Mouse (Mus musculus): ENCODE data around the gene Dennd1a. TPM values are rescaled to one million over a fixed set of nuclear protein-coding genes. Genes with fewer than 3 reads are reported as not detected.

The Dennd1a gene
- polyA plus RNA-seq, 1 experiment from 2014 or later, result 3.8 TPM

GRCm38 (mm10) chr2:38157002-38157401 is 130.2 kb downstream of the Dennd1a start:
- Histone ChIP-seq H3K36me3 (replicated peaks; ENCODE audit: insufficient read depth, low read length) (no peaks in the 10 kb centered on the region), H3K27me3 (ENCODE audit: insufficient read depth, low read length) (no peaks in the 10 kb centered on the region), H3K4me2 (ENCODE audit: low read depth, low read length) (no peak overlapping the region), H3K9ac (replicated peaks) (no peak overlapping the region), H3K27ac (ENCODE audit: low read depth) (no peak overlapping the region), H3K4me1 (ENCODE audit: insufficient read depth) (peaks cover 7% of the 10 kb centered on the region), H3K9me3 (ENCODE audit: low read length) (no peaks in the 10 kb centered on the region), H3K4me3 (ENCODE audit: low read depth, low read length) (no peak overlapping the region)
- no peak for DNase-seq
- no peak for TF ChIP-seq CTCF (IDR thresholded peaks at IDR 0.05; ENCODE audit: low read depth)
- ATAC-seq, result no peak
- 70% methylated on average over 1 of the region's 1 CpGs for WGBS (ENCODE audit: insufficient replicate concordance)

DNA sequence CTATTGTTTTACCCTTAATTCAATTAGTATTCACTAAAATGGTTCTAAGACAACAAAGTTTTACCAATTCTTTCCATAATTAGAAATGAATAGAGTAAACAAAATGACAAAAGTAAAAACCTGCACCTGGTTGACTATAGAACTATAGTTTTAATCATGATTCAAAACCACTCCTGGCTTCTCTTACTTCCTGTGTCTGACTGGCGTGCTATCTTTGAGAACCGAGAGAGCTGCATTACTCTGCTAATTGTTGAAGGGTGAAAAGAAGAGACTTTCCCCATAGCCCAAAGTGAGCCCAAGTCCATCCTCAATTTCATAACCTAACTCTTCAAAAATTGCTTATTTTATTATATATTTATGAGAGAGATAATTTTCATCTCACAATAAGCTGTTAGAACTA is 131.2 kb downstream of the Dennd1a start:
- Histone ChIP-seq H3K4me2 (ENCODE audit: low read depth, low read length) (no peak overlapping the region), H3K27ac (ENCODE audit: low read depth) (no peak overlapping the region), H3K4me3 (ENCODE audit: low read depth, low read length) (no peak overlapping the region), H3K27me3 (ENCODE audit: insufficient read depth, low read length) (no peaks in the 10 kb centered on the region), H3K4me1 (ENCODE audit: insufficient read depth) (no peaks in the 10 kb centered on the region), H3K9me3 (ENCODE audit: low read length) (no peaks in the 10 kb centered on the region), H3K9ac (replicated peaks) (no peak overlapping the region), H3K36me3 (replicated peaks; ENCODE audit: insufficient read depth, low read length) (no peaks in the 10 kb centered on the region)
- DNase-seq (no peak), ATAC-seq (no peak)
- 33% methylated on average over 2 of the region's 2 CpGs for WGBS (ENCODE audit: insufficient replicate concordance)
- TF ChIP-seq CTCF (IDR thresholded peaks at IDR 0.05; ENCODE audit: low read depth) (no peak), EP300 (IDR thresholded peaks at IDR 0.05; ENCODE audit: low read depth) (no peak)

DNA sequence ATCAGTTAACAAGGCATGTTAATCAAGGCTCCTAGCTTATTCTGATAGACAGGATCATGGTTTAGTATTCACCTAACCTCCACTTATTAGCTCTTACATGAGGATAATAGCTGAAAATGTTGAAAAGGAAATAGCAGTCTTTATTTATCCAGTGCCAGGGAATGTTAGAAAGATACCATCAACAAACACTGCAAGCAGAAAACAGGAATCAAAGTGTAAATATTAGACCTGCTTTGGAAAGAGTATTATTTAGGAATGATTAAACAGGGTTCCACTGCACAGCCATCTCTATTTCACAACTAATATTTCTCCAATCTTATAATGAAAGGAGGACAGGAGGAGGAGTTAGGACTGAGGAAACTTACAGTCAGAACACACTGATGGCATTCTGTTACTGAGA is 142.4 kb downstream of the Dennd1a start:
- Histone ChIP-seq H3K4me3 (ENCODE audit: low read depth, low read length) (no peak overlapping the region), H3K9ac (replicated peaks) (no peak overlapping the region), H3K27me3 (ENCODE audit: insufficient read depth, low read length) (no peaks in the 10 kb centered on the region), H3K27ac (ENCODE audit: low read depth) (0 out of 2 replicates have a peak overlapping the region, but pooled peaks have one; percentile 37), H3K4me2 (ENCODE audit: low read depth, low read length) (no peak overlapping the region), H3K4me1 (ENCODE audit: insufficient read depth) (peaks cover 14% of the 10 kb centered on the region), H3K36me3 (replicated peaks; ENCODE audit: insufficient read depth, low read length) (no peaks in the 10 kb centered on the region), H3K9me3 (ENCODE audit: low read length) (no peaks in the 10 kb centered on the region)
- ATAC-seq (peak; percentile 38; the same call in 1 of the 2 replicates), DNase-seq (no peak)
- TF ChIP-seq EP300 (IDR thresholded peaks at IDR 0.05; ENCODE audit: low read depth), result no peak
- TF ChIP-seq CTCF (IDR thresholded peaks at IDR 0.05; ENCODE audit: low read depth), result no peak

DNA sequence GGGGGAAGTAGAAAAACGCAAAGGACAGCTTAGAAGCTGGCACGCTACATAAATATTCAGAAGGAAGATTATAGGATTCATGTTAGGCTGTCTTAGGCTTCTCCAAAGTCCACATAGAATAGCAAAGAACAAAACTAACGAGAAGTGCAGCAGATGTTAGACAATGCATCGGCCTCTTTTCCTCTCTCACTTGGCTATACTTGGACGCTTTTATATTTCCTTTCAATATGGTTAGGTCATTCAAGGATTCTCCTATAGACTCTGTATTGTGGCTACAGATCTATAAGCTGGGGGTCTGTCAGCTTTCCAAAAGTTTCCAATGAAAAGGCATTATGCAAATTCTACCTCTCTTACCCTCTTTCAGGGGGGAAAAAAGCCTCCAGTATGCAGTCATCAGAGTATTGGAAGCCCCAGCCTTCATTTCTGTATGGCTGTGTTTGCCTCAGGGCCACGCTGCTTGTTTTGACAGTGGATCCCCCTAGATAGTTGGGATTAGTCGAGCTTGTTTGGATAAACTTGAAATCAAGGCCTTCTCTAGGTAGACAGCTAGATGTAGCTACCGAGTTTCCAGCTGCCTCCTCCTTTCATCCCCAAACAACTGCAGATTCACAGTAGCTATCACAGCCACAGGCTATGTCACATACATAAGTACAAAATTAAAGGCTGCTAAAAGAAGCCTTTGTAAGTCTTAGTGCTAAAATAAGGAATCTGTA is 143.0 kb downstream of the Dennd1a start:
- Histone ChIP-seq H3K27ac (ENCODE audit: low read depth) (peak overlapping the region; percentile 37; the same call in 1 of the 2 replicates), H3K36me3 (replicated peaks; ENCODE audit: insufficient read depth, low read length) (no peaks in the 10 kb centered on the region), H3K27me3 (ENCODE audit: insufficient read depth, low read length) (no peaks in the 10 kb centered on the region), H3K4me3 (ENCODE audit: low read depth, low read length) (no peak overlapping the region), H3K4me2 (ENCODE audit: low read depth, low read length) (no peak overlapping the region), H3K9ac (replicated peaks) (0 out of 2 replicates have a peak overlapping the region, but pooled peaks have one; percentile 12), H3K4me1 (ENCODE audit: insufficient read depth) (peaks cover 14% of the 10 kb centered on the region), H3K9me3 (ENCODE audit: low read length) (no peaks in the 10 kb centered on the region)
- WGBS (ENCODE audit: insufficient replicate concordance), result 64% methylated on average over 8 of the region's 8 CpGs
- no peak for ATAC-seq
- no peak for DNase-seq
- TF ChIP-seq CTCF (IDR thresholded peaks at IDR 0.05; ENCODE audit: low read depth), result no peak
- TF ChIP-seq EP300 (IDR thresholded peaks at IDR 0.05; ENCODE audit: low read depth), result no peak

GRCm38 (mm10) chr2:38142905-38143304 is 144.3 kb downstream of the Dennd1a start:
- 60% methylated on average over 5 of the region's 5 CpGs for WGBS (ENCODE audit: insufficient replicate concordance)
- Histone ChIP-seq H3K9me3 (ENCODE audit: low read length) (no peaks in the 10 kb centered on the region), H3K9ac (replicated peaks) (no peak overlapping the region), H3K36me3 (replicated peaks; ENCODE audit: insufficient read depth, low read length) (no peaks in the 10 kb centered on the region), H3K27me3 (ENCODE audit: insufficient read depth, low read length) (no peaks in the 10 kb centered on the region), H3K4me1 (ENCODE audit: insufficient read depth) (peaks cover 14% of the 10 kb centered on the region), H3K4me2 (ENCODE audit: low read depth, low read length) (no peak overlapping the region), H3K27ac (ENCODE audit: low read depth) (no peak overlapping the region), H3K4me3 (ENCODE audit: low read depth, low read length) (no peak overlapping the region)
- no peak for DNase-seq
- no peak for ATAC-seq
- TF ChIP-seq CTCF (IDR thresholded peaks at IDR 0.05; ENCODE audit: low read depth), result no peak
- no peak for TF ChIP-seq EP300 (IDR thresholded peaks at IDR 0.05; ENCODE audit: low read depth)

GRCm38 (mm10) chr2:38142210-38142609 is 145.0 kb downstream of the Dennd1a start:
- TF ChIP-seq CTCF (IDR thresholded peaks at IDR 0.05; ENCODE audit: low read depth), result no peak
- TF ChIP-seq EP300 (IDR thresholded peaks at IDR 0.05; ENCODE audit: low read depth), result no peak
- Histone ChIP-seq H3K9ac (replicated peaks) (no peak overlapping the region), H3K4me3 (ENCODE audit: low read depth, low read length) (no peak overlapping the region), H3K36me3 (replicated peaks; ENCODE audit: insufficient read depth, low read length) (no peaks in the 10 kb centered on the region), H3K27ac (ENCODE audit: low read depth) (no peak overlapping the region), H3K4me1 (ENCODE audit: insufficient read depth) (peaks cover 14% of the 10 kb centered on the region), H3K4me2 (ENCODE audit: low read depth, low read length) (no peak overlapping the region), H3K27me3 (ENCODE audit: insufficient read depth, low read length) (no peaks in the 10 kb centered on the region), H3K9me3 (ENCODE audit: low read length) (no peaks in the 10 kb centered on the region)
- DNase-seq (no peak), ATAC-seq (no peak)
- WGBS (ENCODE audit: insufficient replicate concordance), result 37% methylated on average over 2 of the region's 2 CpGs

Measured in liver, postnatal 0 days (tissue).